ENCODE assay signal across 26 mouse cellular contexts in the genomic region with DNA sequence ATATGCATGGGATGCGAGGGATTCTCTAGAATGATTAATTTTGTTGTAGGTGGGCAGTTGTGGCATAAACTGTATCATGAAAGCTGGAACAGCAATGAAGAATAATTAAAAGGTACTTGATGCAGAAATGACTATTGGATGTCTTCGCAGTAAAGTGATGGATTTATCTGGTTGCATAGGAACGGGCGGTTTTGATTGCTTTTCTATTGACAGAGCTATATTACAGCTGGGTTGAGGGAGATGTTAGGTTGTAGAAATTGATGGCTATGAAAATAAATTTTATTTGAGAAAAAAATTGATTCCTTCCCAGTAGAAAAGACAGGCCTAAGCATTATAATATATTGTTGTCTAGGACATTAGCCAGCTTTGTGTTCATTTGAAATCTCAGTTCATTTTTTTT.
"Had no signal": no experiment of that assay in that cellular context is flagged by ENCODE, and none has a peak within 500 bp of the region (broad histone marks: within the 10 kb centered on the region; RNA-seq: fewer than 3 reads in every experiment).

No protein-coding gene starts in this region.

- DNase-seq: gastrocnemius, postnatal 14 days; gastrocnemius, postnatal 36 days; heart, adult 11 months; heart, adult 2 months; heart, postnatal 14 days; heart, postnatal 36 days; kidney, adult 11 months; kidney, adult 2 months; kidney, adult 9 months; kidney, postnatal 14 days; kidney, postnatal 36 days; layer of hippocampus, adult 9-11 months; left cerebral cortex, postnatal 4 days had no signal

- H3K9me3 ChIP-seq: heart, embryonic 13.5 days; heart, embryonic 15.5 days; hindbrain, embryonic 12.5 days; kidney, embryonic 15.5 days; limb, embryonic 13.5 days; limb, embryonic 15.5 days; liver, embryonic 12.5 days had no signal

- ATAC-seq: hindbrain, postnatal 0 days; intestine, embryonic 16.5 days; liver, embryonic 12.5 days had no signal

- H3K4me1 ChIP-seq: heart, embryonic 13.5 days; heart, embryonic 15.5 days; hindbrain, embryonic 12.5 days; kidney, embryonic 15.5 days; limb, embryonic 13.5 days; limb, embryonic 15.5 days; liver, embryonic 12.5 days had no signal

- H3K27ac ChIP-seq: heart, adult 2 months; heart, embryonic 13.5 days; heart, embryonic 15.5 days; hindbrain, embryonic 12.5 days; hindbrain, embryonic 14.5 days; hindbrain, postnatal 0 days; kidney, embryonic 15.5 days; kidney, postnatal 0 days; left cerebral cortex, adult 2 months; limb, embryonic 13.5 days; limb, embryonic 15.5 days; liver, embryonic 12.5 days had no signal

- H3K36me3 ChIP-seq: heart, embryonic 13.5 days; heart, embryonic 15.5 days; hindbrain, embryonic 12.5 days; kidney, embryonic 15.5 days; limb, embryonic 13.5 days; limb, embryonic 15.5 days; liver, embryonic 12.5 days had no signal

- H3K9ac ChIP-seq: heart, embryonic 13.5 days; heart, embryonic 15.5 days; hindbrain, embryonic 12.5 days; hindbrain, embryonic 14.5 days; kidney, embryonic 15.5 days; limb, embryonic 13.5 days; limb, embryonic 15.5 days; liver, embryonic 12.5 days had no signal

- H3K4me3 ChIP-seq: heart, adult 2 months; heart, embryonic 13.5 days; heart, embryonic 15.5 days; hindbrain, embryonic 12.5 days; kidney, embryonic 15.5 days; left cerebral cortex, adult 2 months; limb, embryonic 13.5 days; limb, embryonic 15.5 days; liver, embryonic 12.5 days had no signal

- H3K4me2 ChIP-seq: heart, embryonic 11.5 days; heart, embryonic 13.5 days; heart, embryonic 15.5 days; hindbrain, embryonic 12.5 days; hindbrain, embryonic 14.5 days; kidney, embryonic 15.5 days; limb, embryonic 13.5 days; limb, embryonic 15.5 days; liver, embryonic 12.5 days had no signal

- H3K27me3 ChIP-seq: heart, embryonic 13.5 days; heart, embryonic 15.5 days; hindbrain, embryonic 12.5 days; kidney, embryonic 15.5 days; limb, embryonic 13.5 days; limb, embryonic 15.5 days; liver, embryonic 12.5 days had no signal
